Mouse (Mus musculus): ENCODE data around the gene Flna.

DNA sequence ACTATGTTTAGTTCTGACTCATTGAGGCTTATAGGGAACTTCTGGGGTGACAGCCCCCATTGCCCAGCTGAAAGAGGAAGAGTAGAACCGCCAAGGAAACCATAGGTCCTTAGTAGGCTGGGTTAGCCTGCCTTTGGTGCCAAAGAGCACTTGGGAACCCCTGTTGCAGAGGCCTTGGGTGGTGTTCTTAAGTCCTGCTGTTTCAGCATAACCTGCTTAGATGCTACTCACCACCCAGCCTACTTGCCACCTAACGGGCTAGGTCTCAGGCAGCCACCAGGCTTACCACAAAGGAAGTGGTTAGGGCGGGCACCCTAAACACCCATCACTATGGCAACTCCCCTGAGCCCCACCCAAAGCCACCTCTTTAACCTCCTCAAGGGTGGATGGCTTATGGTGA is 5.8 kb downstream of the Flna start:
- TF ChIP-seq CTCF (IDR thresholded peaks at IDR 0.05; ENCODE audit: control insufficient read depth, insufficient read depth, insufficient replicate concordance, low read depth, low read length) (no peak), POLR2A (IDR thresholded peaks at IDR 0.05; ENCODE audit: control insufficient read depth, low read depth, low read length) (no peak)
